Mouse (Mus musculus) forebrain, embryonic 10.5 days (tissue): ENCODE measurements around the gene 9530077C05Rik. TPM values are rescaled to one million over a fixed set of nuclear protein-coding genes. Genes with fewer than 3 reads are reported as not detected.

Experiments
- DNase-seq: peaks from one replicate; pipeline ENCODE4 v3.0.0-alpha.2; 2017; ENCODE audit warnings: low spot score; ENCODE audit errors: extremely low spot score
- H3K27ac ChIP-seq: fragments of 300-500 bp; sonication (generic); 2 replicates; pipeline ENCODE4 v1.5.1; 2016; ENCODE audit warnings: mild to moderate bottlenecking
- H3K27me3 ChIP-seq: fragments of 300-500 bp; sonication (generic); 2 replicates; pipeline ENCODE4 v1.6.1; 2016; ENCODE audit warnings: mild to moderate bottlenecking; ENCODE audit not compliant: poor library complexity, severe bottlenecking
- H3K36me3 ChIP-seq: fragments of 300-500 bp; sonication (generic); replicated peaks from 2 replicates; pipeline ENCODE4 v1.6.1; 2016; ENCODE audit warnings: mild to moderate bottlenecking, moderate library complexity
- H3K4me1 ChIP-seq: fragments of 300-500 bp; sonication (generic); 2 replicates; pipeline ENCODE4 v1.6.1; 2016
- H3K4me3 ChIP-seq: fragments of 300-500 bp; sonication (generic); 2 replicates; pipeline ENCODE4 v1.5.1; 2016; ENCODE audit warnings: mild to moderate bottlenecking, moderate library complexity
- H3K9me3 ChIP-seq: fragments of 300-500 bp; sonication (generic); 2 replicates; pipeline ENCODE4 v1.6.1; 2016; ENCODE audit warnings: mild to moderate bottlenecking, moderate library complexity
- WGBS: fragments of 180-500 bp; shearing (Covaris S2); methylation state at CpG from one replicate; pipeline ENCODE4 v1.1.7; 2016; 5-methylcytosine and 5-hydroxymethylcytosine counted together
- polyA plus RNA-seq: library from polyadenylated mRNA; unstranded; fragments of >200 nt; fragmentation: Nextera tagmentation; extraction: Ambion mirVana; gene quantifications from 2 replicates; pipeline ENCODE4 v1.2.1, GENCODE M21; 2016

The 9530077C05Rik gene
- 9.4 and 9.5 TPM in 2 replicates for polyA plus RNA-seq

DNA sequence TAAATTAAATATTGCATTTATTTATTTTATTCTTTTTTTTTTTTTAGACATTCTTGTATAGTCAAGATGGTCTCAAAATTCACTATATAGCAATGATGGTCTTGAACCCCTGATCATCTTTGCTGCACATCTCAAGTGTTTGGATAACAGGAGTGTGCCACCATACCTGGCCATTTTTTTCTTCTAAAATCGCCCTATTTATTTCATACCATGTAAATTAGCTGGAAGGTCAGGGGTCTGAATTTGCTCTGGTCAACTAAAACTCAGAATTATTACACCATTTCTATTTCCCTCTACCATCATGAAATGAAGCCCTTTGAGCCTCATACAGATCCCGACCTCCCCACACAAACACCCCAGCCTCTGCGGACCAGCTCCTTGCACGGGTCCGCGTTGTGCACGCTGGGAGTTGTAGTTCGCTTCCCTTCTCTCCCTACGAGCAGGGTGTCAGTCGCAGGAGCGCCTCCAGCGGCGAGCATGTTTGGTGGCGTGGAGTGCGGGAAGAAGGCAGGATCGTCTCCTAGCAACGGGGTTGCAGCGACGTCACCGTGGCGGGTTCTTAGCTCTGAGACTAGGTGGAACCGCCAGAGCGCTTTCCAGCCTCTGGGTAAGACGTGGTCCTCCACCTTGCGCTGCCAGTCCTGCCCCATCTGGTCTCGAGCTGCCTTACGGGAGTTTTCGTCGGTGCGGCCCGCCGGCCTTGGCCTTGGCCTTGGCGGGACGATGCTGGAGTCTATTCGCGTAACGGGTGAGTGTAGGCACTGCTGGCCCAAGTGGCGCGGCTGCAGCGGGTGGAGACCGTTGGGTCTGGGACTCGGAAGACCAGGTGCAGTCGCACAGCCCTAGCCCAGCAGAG lies at the start of gene 9530077C05Rik:
9530077C05Rik (plus strand) TSS at position 512 of the 856 bp plus-strand sequence.
- DNase-seq, result peak; percentile 97
- peak within 1 kb of the TSS; percentile 74 for H3K4me3 ChIP-seq
- H3K9me3 ChIP-seq, result no peaks in the 10 kb centered on the region
- H3K4me1 ChIP-seq, result peaks cover 4% of the 10 kb centered on the region
- no peaks in the 10 kb centered on the region for H3K36me3 ChIP-seq
- H3K27me3 ChIP-seq, result peaks cover 10% of the 10 kb centered on the region; the same call in 1 of the 2 replicates
- peak within 1 kb of the TSS; percentile 88 for H3K27ac ChIP-seq
- WGBS, result under 1% methylated on average over 43 of the region's 43 CpGs

DNA sequence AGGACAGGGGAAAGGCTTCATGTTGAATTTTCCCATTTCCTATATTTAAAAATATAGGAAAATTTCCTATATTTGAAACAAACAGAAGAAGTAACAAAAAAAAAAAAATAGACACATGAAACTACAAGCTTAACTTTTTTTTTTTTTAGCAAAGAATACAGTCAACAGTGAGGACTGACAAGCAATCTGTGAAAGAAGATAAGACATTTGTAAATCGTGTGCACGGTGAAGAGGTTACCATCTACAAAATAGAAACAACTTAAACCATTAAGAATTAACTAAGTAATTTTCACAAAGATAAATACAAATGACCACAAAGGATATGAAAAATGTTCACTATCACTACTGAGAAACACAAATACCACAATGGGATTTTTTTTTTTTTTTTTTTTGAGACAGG lies 45.1 kb upstream of the 9530077C05Rik start:
- no peak overlapping the region for H3K4me3 ChIP-seq

DNA sequence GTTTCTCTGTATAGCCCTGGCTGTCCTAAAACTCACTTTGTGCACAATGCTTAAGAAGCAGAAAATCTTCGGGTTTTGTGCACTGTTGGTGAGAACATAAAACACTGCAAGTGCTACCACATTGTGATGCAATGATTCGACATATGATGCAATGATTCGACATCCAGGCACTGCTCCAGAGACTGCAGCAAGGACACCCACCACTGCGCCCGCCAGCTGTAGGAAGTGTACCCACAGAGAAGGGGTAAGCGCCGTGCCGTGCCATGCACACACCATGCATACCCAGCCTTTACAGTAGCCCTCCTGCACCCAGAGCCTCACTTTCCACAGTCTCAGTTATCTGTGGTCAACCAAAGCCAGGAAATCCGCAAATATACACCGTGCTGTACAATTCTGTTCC lies 44.7 kb upstream of the 9530077C05Rik start:
- Histone ChIP-seq H3K27ac (no peak overlapping the region), H3K36me3 (peaks cover 98% of the 10 kb centered on the region), H3K4me1 (no peaks in the 10 kb centered on the region), H3K9me3 (no peaks in the 10 kb centered on the region), H3K4me3 (no peak overlapping the region), H3K27me3 (no peaks in the 10 kb centered on the region)
- DNase-seq, result no peak
- 97% methylated on average over 10 of the region's 10 CpGs for WGBS

More for the DNA sequence above, 45.1 kb upstream of the 9530077C05Rik start:
- Histone ChIP-seq H3K4me1 (no peaks in the 10 kb centered on the region), H3K36me3 (peaks cover 98% of the 10 kb centered on the region), H3K9me3 (no peaks in the 10 kb centered on the region), H3K27ac (no peak overlapping the region), H3K27me3 (no peaks in the 10 kb centered on the region)
- 94% methylated on average over 2 of the region's 2 CpGs for WGBS
- no peak for DNase-seq

DNA sequence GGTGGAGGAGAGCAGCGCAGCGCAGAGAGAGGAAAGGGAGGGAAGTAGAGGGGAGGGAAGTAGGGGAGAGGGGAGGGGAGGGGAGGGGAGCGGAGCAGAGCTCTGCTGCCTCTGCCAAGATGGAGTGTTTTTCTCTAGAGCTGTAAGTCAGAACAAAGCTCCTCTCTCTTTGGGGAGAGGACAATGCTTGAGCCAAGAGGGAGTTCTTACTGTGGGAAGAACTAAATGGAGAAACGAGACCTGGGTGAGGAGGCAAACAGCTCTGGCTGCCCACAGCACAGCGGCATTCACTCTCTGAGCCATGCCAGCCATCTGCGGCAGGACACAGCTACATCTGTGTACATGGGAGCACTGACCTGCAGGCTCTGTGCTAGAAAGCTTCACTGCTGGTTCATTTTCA lies 43.3 kb upstream of the 9530077C05Rik start:
- H3K36me3 ChIP-seq, result peaks cover 98% of the 10 kb centered on the region
- H3K9me3 ChIP-seq, result no peaks in the 10 kb centered on the region
- H3K4me1 ChIP-seq, result no peaks in the 10 kb centered on the region
- H3K27me3 ChIP-seq, result no peaks in the 10 kb centered on the region
- no peak overlapping the region for H3K27ac ChIP-seq
- H3K4me3 ChIP-seq, result no peak overlapping the region
- WGBS, result 81% methylated on average over 5 of the region's 6 CpGs
- DNase-seq, result no peak

DNA sequence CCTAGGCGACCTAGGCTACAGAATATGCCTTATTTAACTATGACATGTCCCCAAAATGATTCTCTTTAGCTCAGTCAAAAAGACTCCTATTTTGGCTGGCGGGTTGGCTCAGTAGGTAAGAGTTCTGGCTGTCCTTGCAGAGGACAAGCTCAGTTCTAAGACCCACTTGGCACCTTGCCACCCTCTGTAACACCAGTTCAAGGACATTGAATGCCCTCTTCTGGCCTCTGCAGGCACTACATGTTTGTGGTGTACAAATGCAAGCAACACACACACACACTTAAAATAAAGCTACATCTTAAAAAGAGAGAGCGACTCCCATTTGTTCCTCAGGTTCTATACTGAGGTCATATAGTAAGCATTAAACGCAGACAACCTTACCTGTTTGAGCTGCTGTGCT lies 38.6 kb upstream of the 9530077C05Rik start:
- DNase-seq, result no peak
- H3K36me3 ChIP-seq, result peaks cover 95% of the 10 kb centered on the region
- no peaks in the 10 kb centered on the region for H3K4me1 ChIP-seq
- 96% methylated on average over 4 of the region's 4 CpGs for WGBS
- no peaks in the 10 kb centered on the region for H3K9me3 ChIP-seq
- no peaks in the 10 kb centered on the region for H3K27me3 ChIP-seq
- H3K27ac ChIP-seq, result no peak overlapping the region
- H3K4me3 ChIP-seq, result no peak overlapping the region

DNA sequence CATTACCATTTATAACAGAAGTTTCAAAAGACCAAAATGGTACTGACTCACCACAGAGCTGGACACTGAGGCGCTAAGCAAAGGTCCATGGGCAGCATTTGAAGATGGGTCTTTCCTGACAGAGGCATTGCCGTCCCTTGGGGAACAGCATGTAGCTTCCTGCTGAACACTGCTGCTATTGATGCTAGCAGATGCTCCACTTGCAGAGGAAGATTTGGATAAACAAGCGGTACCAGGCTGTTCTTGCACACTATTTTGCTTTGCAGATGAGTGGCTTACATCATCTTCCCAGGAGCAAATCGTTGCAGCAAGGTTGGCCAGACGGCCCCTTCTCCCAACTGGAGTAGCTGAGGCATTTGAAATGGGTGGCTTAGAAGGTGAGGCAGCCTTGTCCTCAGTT lies 35.2 kb upstream of the 9530077C05Rik start:
- no peaks in the 10 kb centered on the region for H3K27me3 ChIP-seq
- no peak overlapping the region for H3K4me3 ChIP-seq
- peaks cover 95% of the 10 kb centered on the region for H3K36me3 ChIP-seq
- H3K4me1 ChIP-seq, result no peaks in the 10 kb centered on the region
- WGBS, result 88% methylated on average over 5 of the region's 5 CpGs
- DNase-seq, result no peak
- peaks cover 4% of the 10 kb centered on the region; the same call in 1 of the 2 replicates for H3K9me3 ChIP-seq
- no peak overlapping the region for H3K27ac ChIP-seq

DNA sequence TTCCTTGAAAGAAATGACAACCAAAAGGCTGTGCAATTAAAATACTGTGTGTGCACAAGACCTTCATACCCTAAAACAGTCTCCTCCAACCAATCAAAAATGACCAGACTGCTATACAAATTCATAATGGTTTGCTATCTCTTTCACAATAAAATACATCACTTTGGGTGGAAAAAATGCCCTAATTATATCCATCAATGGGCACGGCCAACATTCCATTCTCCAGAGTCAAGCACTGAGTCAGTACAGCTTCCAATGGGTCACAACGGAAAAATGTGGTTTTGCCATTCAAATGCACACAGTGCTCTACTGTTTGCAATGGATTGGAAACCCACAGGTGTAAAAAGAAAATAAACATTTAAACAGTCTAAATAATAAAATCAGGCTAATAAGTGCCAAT lies 25.4 kb upstream of the 9530077C05Rik start:
- Histone ChIP-seq H3K9me3 (no peaks in the 10 kb centered on the region), H3K27me3 (no peaks in the 10 kb centered on the region), H3K36me3 (peaks cover 48% of the 10 kb centered on the region), H3K27ac (no peak overlapping the region), H3K4me3 (no peak overlapping the region), H3K4me1 (peaks cover 27% of the 10 kb centered on the region)
- no peak for DNase-seq
- 87% methylated on average over 2 of the region's 2 CpGs for WGBS

DNA sequence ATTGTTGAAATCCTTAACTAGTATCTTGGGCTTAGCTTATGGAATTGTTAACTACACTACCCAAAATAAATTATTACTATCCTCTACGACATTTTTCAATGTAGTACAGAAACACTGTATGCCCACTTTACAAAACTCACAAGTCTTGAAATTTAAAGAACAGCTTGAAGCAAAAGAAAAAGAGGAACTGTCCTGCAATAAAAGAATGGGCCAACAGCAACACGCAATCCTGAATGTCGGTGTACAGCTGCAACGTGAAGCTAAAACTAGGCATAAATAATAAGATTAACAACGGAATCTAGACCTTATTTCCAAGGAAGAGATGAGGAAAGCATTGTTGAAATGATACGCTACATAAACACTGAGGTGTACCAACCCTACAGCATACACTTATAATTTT lies 23.4 kb upstream of the 9530077C05Rik start:
- Histone ChIP-seq H3K4me3 (peak overlapping the region; percentile 66), H3K9me3 (no peaks in the 10 kb centered on the region), H3K4me1 (peaks cover 27% of the 10 kb centered on the region), H3K36me3 (peaks cover 28% of the 10 kb centered on the region), H3K27me3 (no peaks in the 10 kb centered on the region), H3K27ac (peak overlapping the region; percentile 94)
- WGBS, result 26% methylated on average over 6 of the region's 6 CpGs
- no peak for DNase-seq

DNA sequence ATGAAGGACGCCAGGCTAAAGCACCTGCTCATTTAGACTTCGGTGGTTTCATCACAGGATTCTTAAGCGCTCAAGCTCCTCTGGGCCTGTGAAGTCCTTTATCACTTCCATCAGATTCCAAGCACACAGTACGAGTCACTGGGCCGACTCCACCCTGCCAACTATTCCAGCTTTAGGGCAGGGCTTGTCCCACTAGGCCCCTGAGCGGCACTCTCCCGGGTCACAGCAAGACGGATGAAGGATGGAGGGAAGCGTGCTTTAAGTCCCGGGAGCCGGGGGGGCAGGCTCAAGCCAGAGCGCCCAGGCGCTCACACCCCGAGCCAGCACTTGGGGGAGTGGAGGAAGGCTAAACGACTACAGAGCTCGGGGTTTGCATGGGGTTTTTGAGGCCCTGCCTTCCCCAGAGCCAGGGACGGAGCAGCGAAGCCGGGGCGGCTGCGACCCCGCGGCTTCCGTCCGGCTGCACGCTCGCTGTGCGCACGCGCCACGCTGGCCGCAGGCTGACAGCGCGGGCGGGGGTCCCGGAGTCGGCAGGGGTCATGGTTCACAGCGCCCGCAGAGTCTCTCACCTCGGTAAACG lies 22.8 kb upstream of the 9530077C05Rik start:
- H3K36me3 ChIP-seq, result peaks cover 22% of the 10 kb centered on the region
- H3K27ac ChIP-seq, result peak overlapping the region; percentile 94
- H3K27me3 ChIP-seq, result no peaks in the 10 kb centered on the region
- H3K4me3 ChIP-seq, result peak overlapping the region; percentile 66
- DNase-seq, result no peak
- under 1% methylated on average over 41 of the region's 41 CpGs for WGBS
- no peaks in the 10 kb centered on the region for H3K9me3 ChIP-seq
- H3K4me1 ChIP-seq, result peaks cover 27% of the 10 kb centered on the region

DNA sequence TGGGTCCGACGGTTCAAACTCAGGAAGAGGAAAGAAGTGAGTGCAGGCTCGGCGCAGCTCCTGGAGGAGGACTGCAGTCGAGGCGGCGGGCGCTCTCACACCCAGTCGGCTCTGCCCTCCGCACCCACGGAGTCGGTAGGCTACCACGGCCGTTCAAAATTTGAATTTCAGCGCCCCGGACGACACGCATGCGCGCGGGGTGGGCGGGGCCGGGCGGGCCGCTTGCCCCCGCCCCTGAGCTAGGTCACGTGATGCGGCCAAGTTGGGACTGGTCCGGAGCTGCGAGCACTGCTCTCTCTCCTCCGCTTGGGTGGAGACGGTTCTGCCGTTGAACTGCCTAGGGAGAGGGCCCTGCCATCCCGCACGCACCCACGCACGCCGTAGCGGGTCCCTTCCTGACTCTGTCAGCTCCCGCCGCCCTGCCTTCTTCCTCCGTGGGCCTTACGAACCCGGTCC lies 22.3 kb upstream of the 9530077C05Rik start, which contains the start of gene Anln:
Anln (minus strand) TSS at position 168 of the 456 bp plus-strand sequence.
- peak within 1 kb of the TSS; percentile 94 for H3K27ac ChIP-seq
- H3K9me3 ChIP-seq, result no peaks in the 10 kb centered on the region
- under 1% methylated on average over 32 of the region's 44 CpGs for WGBS
- peaks cover 17% of the 10 kb centered on the region for H3K36me3 ChIP-seq
- DNase-seq, result peak; percentile 95
- H3K4me1 ChIP-seq, result peaks cover 27% of the 10 kb centered on the region
- peak within 1 kb of the TSS; percentile 66 for H3K4me3 ChIP-seq
- H3K27me3 ChIP-seq, result no peaks in the 10 kb centered on the region

DNA sequence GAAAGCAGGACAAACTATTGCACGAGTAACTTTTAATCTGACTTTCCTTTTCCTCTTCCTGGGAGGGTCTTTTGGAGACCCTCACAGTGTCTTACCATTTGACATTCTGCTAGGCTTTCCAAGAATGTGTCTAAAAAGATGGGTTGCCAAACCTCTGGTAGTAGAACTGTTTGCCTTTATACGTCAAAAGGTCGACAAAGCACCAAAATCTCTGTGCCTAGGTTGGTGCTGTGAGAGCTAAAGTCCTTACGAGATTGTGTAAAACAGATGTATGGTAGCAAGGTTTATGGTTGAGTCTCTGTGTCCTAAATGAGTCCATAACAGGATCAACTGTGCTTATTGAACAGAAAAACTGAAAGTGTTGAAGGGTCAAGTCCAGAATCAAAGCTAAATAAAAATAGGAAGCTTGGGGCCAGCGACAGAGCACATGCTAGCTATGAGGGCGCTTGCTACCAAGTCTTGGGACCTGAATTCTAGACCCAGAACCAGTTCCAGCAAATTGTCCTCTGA lies 21.5 kb upstream of the 9530077C05Rik start:
- peaks cover 13% of the 10 kb centered on the region for H3K36me3 ChIP-seq
- 68% methylated on average over 6 of the region's 6 CpGs for WGBS
- DNase-seq, result no peak
- peaks cover 27% of the 10 kb centered on the region for H3K4me1 ChIP-seq
- H3K9me3 ChIP-seq, result no peaks in the 10 kb centered on the region
- H3K27me3 ChIP-seq, result no peaks in the 10 kb centered on the region
- H3K27ac ChIP-seq, result peak overlapping the region; percentile 94
- H3K4me3 ChIP-seq, result peak overlapping the region; percentile 66

DNA sequence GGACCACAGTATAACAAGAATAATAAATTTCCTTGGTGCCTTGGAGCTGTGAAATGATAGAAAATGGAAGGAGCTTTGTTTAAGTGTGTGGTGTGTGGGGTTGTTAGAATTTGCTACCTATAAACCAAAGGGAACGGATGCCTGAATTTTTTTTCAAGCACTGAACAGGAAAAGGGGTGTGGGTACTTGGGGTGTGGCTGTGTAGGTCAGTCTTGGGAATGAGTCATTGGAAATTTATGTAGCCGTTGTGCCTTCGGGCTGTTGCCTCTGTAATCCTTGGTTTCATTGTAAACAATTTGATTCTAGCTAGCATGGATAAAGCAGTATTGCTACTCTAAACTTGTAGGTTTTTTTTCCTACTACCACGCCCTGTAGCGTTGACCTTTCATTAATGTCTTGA lies 20.9 kb upstream of the 9530077C05Rik start:
- Histone ChIP-seq H3K36me3 (peaks cover 7% of the 10 kb centered on the region), H3K27ac (no peak overlapping the region), H3K27me3 (no peaks in the 10 kb centered on the region), H3K4me1 (peaks cover 27% of the 10 kb centered on the region), H3K9me3 (no peaks in the 10 kb centered on the region), H3K4me3 (no peak overlapping the region)
- WGBS, result 91% methylated on average over 5 of the region's 5 CpGs
- no peak for DNase-seq

DNA sequence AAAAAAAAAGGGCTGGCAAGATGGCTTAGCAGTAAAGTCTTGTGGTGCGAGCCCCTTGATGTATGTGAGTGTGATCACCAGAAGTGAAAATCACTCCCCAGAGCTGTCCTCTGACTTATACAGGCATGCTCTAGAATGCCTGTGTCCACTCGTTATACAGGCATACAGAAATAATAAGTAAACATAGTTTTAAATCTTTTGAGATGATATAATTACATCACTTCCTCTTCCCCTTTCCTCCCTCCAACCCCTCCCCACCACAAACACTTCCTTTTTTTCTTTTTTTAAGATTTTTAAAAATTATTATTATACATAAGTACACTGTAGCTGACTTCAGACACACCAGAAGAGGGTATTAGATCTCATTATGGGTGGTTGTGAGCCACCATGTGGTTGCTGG lies 16.6 kb upstream of the 9530077C05Rik start:
- Histone ChIP-seq H3K4me1 (peaks cover 3% of the 10 kb centered on the region), H3K27me3 (no peaks in the 10 kb centered on the region), H3K4me3 (no peak overlapping the region), H3K36me3 (no peaks in the 10 kb centered on the region), H3K27ac (no peak overlapping the region), H3K9me3 (no peaks in the 10 kb centered on the region)
- WGBS, result 89% methylated on average over 2 of the region's 2 CpGs
- DNase-seq, result no peak
